Mouse (Mus musculus): ENCODE measurements around the gene Srsf5. TPM values are rescaled to one million over a fixed set of nuclear protein-coding genes. Genes with fewer than 3 reads are reported as not detected.

The Srsf5 gene
- 215 TPM for polyA plus RNA-seq (2014; fragmentation: Illumina TruSeq; extraction: RNeasy Lipid Tissue Mini Kit (QIAGEN cat#74804); ENCODE audit: insufficient read depth, low read depth, low replicate concordance)

DNA sequence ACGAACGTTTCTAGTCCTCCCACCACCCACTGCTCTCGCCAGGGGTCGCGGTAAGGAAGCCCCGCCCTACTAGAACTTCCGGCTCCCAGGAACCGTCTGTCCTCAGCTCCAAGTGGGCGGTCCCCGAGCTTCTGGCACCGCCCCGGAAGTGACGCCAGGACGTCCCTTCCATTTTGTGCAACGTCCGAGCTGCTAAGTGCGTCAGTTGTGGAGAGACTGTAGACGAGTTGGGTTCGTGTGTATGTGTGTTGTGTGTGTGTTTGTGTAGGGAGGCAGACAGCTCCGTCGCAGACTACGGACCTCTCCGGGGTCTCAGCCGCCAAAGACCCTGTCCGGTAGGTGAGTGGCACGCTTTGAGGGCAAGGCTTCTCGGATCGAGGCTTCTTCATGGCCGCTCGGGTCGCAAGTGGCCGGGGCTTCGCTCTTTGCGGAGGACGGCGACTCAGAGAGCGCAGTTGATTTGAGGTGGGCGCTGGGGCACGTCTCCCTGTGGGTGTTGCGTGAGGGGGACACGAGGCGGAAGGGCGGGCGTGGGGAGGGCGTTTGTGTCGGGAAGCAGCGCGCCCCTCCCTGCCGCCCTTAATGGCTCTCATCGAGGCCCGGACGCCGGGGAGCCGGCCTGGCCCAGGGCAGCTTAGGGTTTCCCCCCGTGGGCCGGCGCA lies at the start of gene Srsf5:
Srsf5 (plus strand) TSS at position 171 of the 662 bp plus-strand sequence.

DNA sequence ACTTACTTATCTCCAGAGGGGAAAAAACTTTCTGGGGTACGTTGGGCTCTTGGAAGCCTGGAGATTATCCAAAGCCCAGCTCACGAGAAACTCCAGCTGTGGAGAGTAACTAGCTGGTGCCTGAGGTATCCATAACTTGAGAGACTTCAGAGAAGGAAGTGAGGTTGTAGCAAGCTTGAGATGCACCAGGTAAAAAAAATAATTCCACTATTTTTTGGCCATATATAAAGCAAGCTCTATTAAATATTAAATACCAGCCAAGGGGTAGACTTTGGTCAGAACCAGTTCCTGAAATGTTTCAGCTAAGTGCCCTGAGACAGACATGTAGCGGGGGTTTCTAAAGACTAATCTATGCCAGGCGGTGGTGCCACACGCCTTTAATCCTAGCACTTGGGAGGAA lies 23.3 kb downstream of the Srsf5 start, which contains the start of gene Slc10a1:
Slc10a1 (minus strand) TSS at position 101 of the 400 bp plus-strand sequence.

Other genes with a start within 250 kb of the Srsf5 start
- gene Ccdc177, start 184.8 kb upstream of the Srsf5 start, polyA plus RNA-seq (2014; fragmentation: Illumina TruSeq; extraction: RNeasy Lipid Tissue Mini Kit (QIAGEN cat#74804); ENCODE audit: insufficient read depth, low read depth, low replicate concordance) = not detected
- 30.4 TPM for gene Susd6, start 155.0 kb upstream of the Srsf5 start, polyA plus RNA-seq (2014; fragmentation: Illumina TruSeq; extraction: RNeasy Lipid Tissue Mini Kit (QIAGEN cat#74804); ENCODE audit: insufficient read depth, low read depth, low replicate concordance)
- not detected for gene Slc10a1, start 23.2 kb downstream of the Srsf5 start, polyA plus RNA-seq (2014; fragmentation: Illumina TruSeq; extraction: RNeasy Lipid Tissue Mini Kit (QIAGEN cat#74804); ENCODE audit: insufficient read depth, low read depth, low replicate concordance)
- gene Smoc1, start 81.3 kb downstream of the Srsf5 start, polyA plus RNA-seq (2014; fragmentation: Illumina TruSeq; extraction: RNeasy Lipid Tissue Mini Kit (QIAGEN cat#74804); ENCODE audit: insufficient read depth, low read depth, low replicate concordance) = 4.0 TPM